22 mouse cellular contexts compared by ENCODE assay signal in genomic region chr16:38677171-38677570, GRCm38 (mm10). TPM values are rescaled to one million over a fixed set of nuclear protein-coding genes. Genes with fewer than 3 reads are reported as not detected.
DNase-seq lines count a peak whose midpoint lies in the region; TF ChIP-seq lines count a peak whose summit lies in the region.
"Had no signal": no experiment of that assay in that cellular context is flagged by ENCODE, and none has a peak within 500 bp of the region (broad histone marks: within the 10 kb centered on the region; RNA-seq: fewer than 3 reads in every experiment).

No protein-coding gene starts in this region.

- DNase-seq in heart, adult 2 months = no peak
- no peak for DNase-seq in heart, adult 9 months (ENCODE audit: low spot score in 2 of 2)
- no peak for DNase-seq in CH12.LX (ENCODE audit: extremely low read depth)
- no peak for DNase-seq in urinary bladder, postnatal 10 days (ENCODE audit: low spot score)
- no peak for DNase-seq in lung, postnatal 36 days
- DNase-seq: adrenal gland, postnatal 10 days; adrenal gland, postnatal 36 days; cerebellum, adult 11 months; cerebellum, adult 2 months; cerebellum, adult 9-11 months; cerebellum, postnatal 25 days; forebrain, postnatal 0 days; gastrocnemius, postnatal 14 days; heart, postnatal 36 days; kidney, adult 11 months had no signal

- intact Hi-C loops in heart, adult 2 months (cut with DNase I) = loop anchor here (10.0 kb wide), 1 partner anchor 52 kb away; no protein-coding TSS in a partner anchor

- dilution Hi-C loops in CH12.LX (cut with MboI; ENCODE audit: extremely low pct_ligation_motif_present, extremely low pct_unique_long_range_greater_than_20kb, low sequenced_read_pairs) = no loop called here

- no peak overlapping the region for H3K4me2 ChIP-seq in CH12.LX (ENCODE audit: insufficient read depth, low read depth, poor library complexity, severe bottlenecking)
- H3K4me2 ChIP-seq: embryonic facial prominence, embryonic 12.5 days; embryonic facial prominence, embryonic 15.5 days; heart, embryonic 11.5 days; hindbrain, embryonic 13.5 days; intestine, embryonic 15.5 days had no signal

- H3K36me3 ChIP-seq in heart, adult 2 months (ENCODE audit: control insufficient read depth, insufficient read depth, low read length) = peaks cover 39% of the 10 kb centered on the region
- H3K36me3 ChIP-seq in CH12.LX (replicated peaks in 1 of 2; ENCODE audit: control insufficient read depth in 1 of 2, insufficient read depth in 1 of 2, low read length in 1 of 2) = no peaks in the 10 kb centered on the region
- H3K36me3 ChIP-seq: embryonic facial prominence, embryonic 12.5 days; embryonic facial prominence, embryonic 15.5 days; hindbrain, embryonic 10.5 days; hindbrain, embryonic 13.5 days; intestine, embryonic 15.5 days had no signal

- no peaks in the 10 kb centered on the region for H3K27me3 ChIP-seq in heart, adult 2 months (ENCODE audit: control insufficient read depth, insufficient read depth, low read length)
- peaks cover 3% of the 10 kb centered on the region for H3K27me3 ChIP-seq in CH12.LX (replicated peaks)
- H3K27me3 ChIP-seq: embryonic facial prominence, embryonic 12.5 days; embryonic facial prominence, embryonic 15.5 days; hindbrain, embryonic 13.5 days; intestine, embryonic 15.5 days had no signal

- H3K9ac ChIP-seq in heart, adult 2 months (ENCODE audit: low read depth, low read length) = no peak overlapping the region
- no peak overlapping the region for H3K9ac ChIP-seq in CH12.LX (ENCODE audit: insufficient read depth, low read depth)
- H3K9ac ChIP-seq: embryonic facial prominence, embryonic 12.5 days; embryonic facial prominence, embryonic 15.5 days; forebrain, postnatal 0 days; hindbrain, embryonic 13.5 days; intestine, embryonic 15.5 days had no signal

- no peak for TF ChIP-seq EP300 in heart, adult 2 months (IDR thresholded peaks at IDR 0.05; ENCODE audit: insufficient read depth, low read depth, low read length)
- no peak for TF ChIP-seq EP300 in CH12.LX (IDR thresholded peaks at IDR 0.05; ENCODE audit: low read length)

- peaks cover 6% of the 10 kb centered on the region; the same call in 1 of the 2 replicates for H3K79me2 ChIP-seq in heart, adult 2 months (replicated peaks; ENCODE audit: control insufficient read depth, insufficient read depth, low read length)
- H3K79me2 ChIP-seq in CH12.LX (replicated peaks; ENCODE audit: control insufficient read depth, extremely low read depth, insufficient read depth, poor library complexity, severe bottlenecking) = no peaks in the 10 kb centered on the region

- H3K4me3 ChIP-seq in heart, adult 2 months = no peak overlapping the region
- no peak overlapping the region for H3K4me3 ChIP-seq in CH12.LX (replicated peaks in 1 of 3; ENCODE audit: low read depth in 2 of 3, low read length in 2 of 3, poor library complexity in 1 of 3)
- no peak overlapping the region for H3K4me3 ChIP-seq in brown adipose tissue, adult 24 weeks (ENCODE audit: insufficient read depth, low read depth, low read length)
- H3K4me3 ChIP-seq: embryonic facial prominence, embryonic 12.5 days; embryonic facial prominence, embryonic 15.5 days; hindbrain, embryonic 10.5 days; hindbrain, embryonic 13.5 days; intestine, embryonic 15.5 days had no signal

- TF ChIP-seq RAD21 in CH12.LX (IDR thresholded peaks at IDR 0.05; ENCODE audit: low read depth, low read length) = no peak

- H3K4me1 ChIP-seq in heart, adult 2 months (ENCODE audit: control insufficient read depth, insufficient read depth, low read length) = peaks cover 37% of the 10 kb centered on the region
- H3K4me1 ChIP-seq in CH12.LX (ENCODE audit: control insufficient read depth in 1 of 2, insufficient read depth in 2 of 2) = peaks cover 5 to 25% of the 10 kb centered on the region in 2 experiments; a peak in 3 of 4 replicates
- H3K4me1 ChIP-seq in brown adipose tissue, adult 24 weeks (ENCODE audit: control insufficient read depth, insufficient read depth, insufficient read length, low read length) = peaks cover 37% of the 10 kb centered on the region
- H3K4me1 ChIP-seq: intestine, embryonic 15.5 days had no signal

- no peaks in the 10 kb centered on the region for H3K9me3 ChIP-seq in CH12.LX (replicated peaks; ENCODE audit: low read length)
- H3K9me3 ChIP-seq: embryonic facial prominence, embryonic 12.5 days; embryonic facial prominence, embryonic 15.5 days; hindbrain, embryonic 10.5 days; hindbrain, embryonic 13.5 days; intestine, embryonic 15.5 days had no signal

- peak overlapping the region; percentile 82 for H3K27ac ChIP-seq in heart, adult 2 months
- H3K27ac ChIP-seq in CH12.LX (ENCODE audit: insufficient read depth, low read depth) = no peak overlapping the region
- H3K27ac ChIP-seq in brown adipose tissue, adult 24 weeks (replicated peaks; ENCODE audit: low read depth, low read length) = peak overlapping the region; percentile 24; the same call in 1 of the 2 replicates
- H3K27ac ChIP-seq: embryonic facial prominence, embryonic 12.5 days; embryonic facial prominence, embryonic 15.5 days; hindbrain, embryonic 10.5 days; hindbrain, embryonic 13.5 days; intestine, embryonic 15.5 days had no signal

- TF ChIP-seq CTCF in heart, adult 2 months (IDR thresholded peaks at IDR 0.05) = no peak
- TF ChIP-seq CTCF in CH12.LX (conservative IDR thresholded peaks at IDR 0.05 in 1 of 2, IDR thresholded peaks at IDR 0.05 in 1 of 2; ENCODE audit: low read depth in 2 of 2, low read length in 2 of 2) = no peak

- in situ Hi-C loops in CH12.LX (cut with MboI; ENCODE audit: low pct_ligation_motif_present, low pct_unique_long_range_greater_than_20kb, low sequenced_read_pairs) = no loop called here

- no peak for TF ChIP-seq POLR2A in heart, adult 2 months (IDR thresholded peaks at IDR 0.05; ENCODE audit: insufficient read depth, low read depth, low read length)
- TF ChIP-seq POLR2A in CH12.LX (IDR thresholded peaks at IDR 0.05; ENCODE audit: low read depth, low read length) = no peak

- WGBS in heart, adult 2 months = 75% methylated on average over 6 of the region's 6 CpGs

TF ChIP-seq in CH12.LX, 34 proteins besides CTCF, POLR2A, EP300 and RAD21:
- TF ChIP-seq TBP (conservative IDR thresholded peaks at IDR 0.05; ENCODE audit: low read depth, low read length) (no peak), BHLHE40 (IDR thresholded peaks at IDR 0.05; ENCODE audit: low read depth, low read length) (0 out of 2 replicates have a peak, but pooled peaks have one; percentile 1)

RNA-seq across cellular contexts. Expression of gene Arhgap31, which starts 35.9 kb away (rescaled TPM):
- total RNA-seq in heart, adult 2 months (2021) = 10 to 100 TPM; 38.2 to 41.2 TPM
- 14.1 and 20.1 TPM in 2 replicates for polyA plus RNA-seq in heart, adult 2 months (2012; rRNA removed)
- total RNA-seq in CH12.LX (2012; rRNA removed) (1.1 and 2.0 TPM in 2 replicates), CH12.LX (2014; rRNA removed) (0.05 and 0.15 TPM in 2 replicates)
- polyA plus RNA-seq in CH12.LX (2012; ENCODE audit: insufficient read length, low read depth) = 0.61 and 0.76 TPM in 2 replicates
- polyA plus RNA-seq in brown adipose tissue, adult 24 weeks (2012; ENCODE audit: insufficient read depth, insufficient read length, missing spikeins) = 7.5 and 9.7 TPM in 2 replicates
